In genomic region chr4:67473034-67473433, GRCm38 (mm10) we compare ENCODE assay signal across 15 mouse cellular contexts.
"Had no signal": no experiment of that assay in that cellular context is flagged by ENCODE, and none has a peak within 500 bp of the region (broad histone marks: within the 10 kb centered on the region; RNA-seq: fewer than 3 reads in every experiment).

No protein-coding gene starts in this region.

- H3K9ac ChIP-seq: neural tube, embryonic 15.5 days; stomach, embryonic 15.5 days had no signal

- H3K4me2 ChIP-seq: neural tube, embryonic 15.5 days; stomach, embryonic 15.5 days had no signal

- H3K27ac ChIP-seq: neural tube, embryonic 15.5 days; stomach, embryonic 15.5 days; stomach, postnatal 0 days had no signal

- H3K27me3 ChIP-seq: neural tube, embryonic 15.5 days; stomach, embryonic 15.5 days had no signal

- H3K9me3 ChIP-seq: neural tube, embryonic 15.5 days; stomach, embryonic 15.5 days had no signal

- H3K36me3 ChIP-seq: neural tube, embryonic 15.5 days; stomach, embryonic 15.5 days had no signal

- DNase-seq: retina, postnatal 1 day; right cerebral cortex, adult 18-20 months; right cerebral cortex, postnatal 14 days; right cerebral cortex, postnatal 25 days; right cerebral cortex, postnatal 4 days; spleen, adult 18-20 months; thymus, adult 18-20 months; thymus, adult 2 months; thymus, postnatal 14 days; thymus, postnatal 25 days; thymus, postnatal 36 days; thymus, postnatal 4 days had no signal

- H3K4me1 ChIP-seq: neural tube, embryonic 15.5 days; stomach, embryonic 15.5 days had no signal

- H3K4me3 ChIP-seq: neural tube, embryonic 15.5 days; stomach, embryonic 15.5 days had no signal
